Mouse (Mus musculus) kidney, postnatal 4 days (tissue): Measurements from ENCODE around the gene 3100002H09Rik.

Source experiments
- DNase-seq, 2 experiments: peaks; one replicate each; pipeline ENCODE4 v3.0.0; 2021; ENCODE audit warnings: mixed read lengths in 2 of 2

Gene 3100002H09Rik

DNA sequence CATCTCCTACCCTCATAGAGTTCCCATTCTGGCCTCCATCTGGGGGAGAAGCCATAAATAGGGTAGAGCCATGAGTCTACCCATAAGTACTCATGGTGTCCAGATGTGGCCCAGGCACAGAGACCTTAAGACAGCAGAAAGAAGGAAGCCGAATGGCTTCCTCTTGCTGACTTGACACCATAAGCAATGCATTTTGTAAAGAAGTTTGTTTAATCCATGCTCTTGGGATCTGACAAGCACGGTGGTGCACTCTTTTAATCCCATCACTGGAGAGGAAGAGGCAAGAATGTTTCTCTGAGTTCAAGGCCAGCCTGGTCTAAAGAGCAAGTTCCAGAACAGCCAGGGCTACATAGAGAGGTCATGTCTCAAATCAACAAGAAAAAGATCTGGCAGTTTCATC is at the start of gene 3100002H09Rik:
Gene 3100002H09Rik, minus strand, starts transcription at position 101 of the 400 bp plus-strand sequence.
- DNase-seq = no peak

DNA sequence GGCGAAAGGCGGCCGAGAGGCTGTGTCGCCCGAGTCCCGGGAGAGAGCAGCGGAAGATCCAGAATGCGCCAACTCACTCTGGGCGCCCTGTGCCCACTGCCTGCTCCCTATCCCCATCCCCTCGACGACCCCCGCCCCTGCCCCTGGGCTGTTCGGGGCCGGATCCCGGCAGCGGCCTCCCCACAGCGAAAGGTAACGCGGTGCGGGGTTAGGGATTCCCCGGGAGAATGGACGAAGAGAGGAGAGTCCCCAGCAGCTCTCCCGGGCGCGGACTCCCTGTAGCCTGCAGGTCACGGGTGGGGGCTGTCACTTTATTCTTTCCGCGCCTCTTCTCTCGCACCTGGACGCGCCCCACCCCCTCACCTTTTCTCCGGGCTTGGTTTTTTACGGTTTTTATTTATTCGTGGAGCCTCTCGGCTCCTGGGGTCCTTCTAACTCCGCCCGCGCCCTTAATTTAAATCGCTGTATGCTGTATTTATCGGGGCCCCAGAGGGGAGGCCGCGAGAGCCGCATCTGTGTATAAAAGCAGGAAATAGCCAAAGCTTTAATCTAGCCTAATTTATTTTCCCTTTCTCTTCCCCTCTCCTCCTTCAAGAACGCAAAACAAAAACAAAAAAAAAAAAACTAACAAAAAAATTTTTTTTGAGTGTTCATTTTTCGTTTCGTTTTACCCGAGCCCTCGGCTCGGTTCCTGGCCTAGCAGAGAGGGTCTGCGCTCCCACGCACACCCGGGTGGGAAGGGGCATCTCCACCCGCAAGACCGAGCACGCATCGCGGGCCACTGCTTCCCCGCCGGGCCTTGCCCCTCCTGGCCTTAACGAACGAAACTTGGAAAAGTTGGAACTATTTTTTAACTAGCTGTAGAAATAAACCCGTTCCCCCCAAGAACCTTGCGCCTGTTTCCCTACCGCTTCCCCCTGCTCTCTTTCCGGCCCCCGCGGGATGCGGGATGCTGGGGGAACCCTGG is 48.9 kb upstream of the 3100002H09Rik start:
- DNase-seq = peak; percentile 36 to 43

- DNase-seq = peak; percentile 45 to 52
Observed at GRCm38 (mm10) chr4:124658412-124658851, 47.8 kb upstream of the 3100002H09Rik start.

DNA sequence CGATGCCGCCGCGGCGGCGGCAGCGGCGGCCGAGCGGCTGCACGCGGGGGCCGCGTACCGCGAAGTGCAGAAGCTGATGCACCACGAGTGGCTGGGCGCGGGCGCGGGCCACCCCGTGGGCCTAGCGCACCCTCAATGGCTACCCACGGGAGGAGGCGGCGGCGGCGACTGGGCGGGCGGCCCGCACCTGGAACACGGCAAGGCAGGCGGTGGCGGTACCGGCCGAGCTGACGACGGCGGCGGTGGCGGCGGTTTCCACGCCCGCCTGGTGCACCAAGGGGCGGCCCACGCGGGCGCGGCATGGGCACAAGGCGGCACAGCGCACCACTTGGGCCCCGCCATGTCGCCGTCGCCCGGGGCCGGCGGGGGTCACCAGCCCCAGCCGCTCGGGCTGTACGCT is 47.2 kb upstream of the 3100002H09Rik start:
- peak in 1 of 2 experiments; percentile 31 for DNase-seq

DNA sequence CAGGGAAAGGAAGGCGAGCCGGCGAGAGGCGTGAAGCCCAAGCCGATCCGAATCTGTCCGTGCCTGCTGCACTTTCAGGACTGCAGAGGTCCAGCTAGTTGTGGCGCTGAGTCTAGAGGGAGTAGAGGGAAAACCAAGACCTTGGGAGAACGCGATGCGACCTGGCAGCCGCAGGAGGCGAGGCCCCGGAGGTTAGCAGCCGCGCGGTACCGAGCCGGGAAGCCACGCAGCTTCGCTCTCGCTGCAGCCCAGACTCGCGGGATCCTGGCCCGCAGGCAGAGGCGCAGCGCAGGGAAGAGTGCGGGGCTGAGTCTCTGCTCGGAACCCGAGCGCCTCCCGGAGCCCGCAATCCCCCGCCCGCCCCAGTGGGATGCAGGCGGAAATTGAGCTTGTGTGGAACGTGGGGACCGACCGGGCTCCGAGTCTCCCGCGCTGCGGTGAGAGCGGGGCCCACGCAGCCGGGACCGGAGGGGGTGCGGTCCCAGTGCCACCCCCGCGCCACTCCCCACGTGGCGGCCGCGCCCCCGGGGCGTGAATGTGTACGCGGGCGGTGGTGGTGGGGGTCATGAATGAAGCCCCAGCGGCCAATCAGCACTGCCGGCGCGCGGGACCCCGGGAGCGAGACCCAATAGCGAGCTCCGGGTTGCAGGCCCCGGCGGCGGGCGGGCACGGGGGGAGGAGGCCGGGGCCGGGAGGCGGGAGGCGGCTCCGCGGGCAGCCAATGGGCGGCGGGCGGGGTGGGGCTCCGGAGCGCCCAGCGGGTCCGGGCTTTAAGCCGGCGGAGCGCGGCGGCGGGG is 46.4 kb upstream of the 3100002H09Rik start:
- peak; percentile 85 to 89 for DNase-seq

DNA sequence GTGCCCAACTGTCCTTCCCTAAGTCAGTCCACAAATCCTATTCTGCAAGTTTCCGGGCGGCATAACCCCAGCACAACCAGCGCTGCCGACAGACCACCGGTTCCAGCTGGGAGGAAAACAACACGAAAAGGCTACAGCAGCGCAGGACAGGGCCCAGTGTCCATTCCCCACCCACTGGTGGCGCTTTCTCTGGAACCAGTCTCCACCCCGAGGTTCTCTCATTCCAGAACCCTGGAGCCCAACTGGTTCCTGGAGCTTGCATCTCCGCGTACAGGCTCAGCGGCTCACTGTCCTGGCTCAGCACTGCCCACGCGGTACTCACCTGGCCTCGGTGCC is 45.9 kb upstream of the 3100002H09Rik start, which contains the start of gene Pou3f1:
Gene Pou3f1, plus strand, starts transcription at position 290 of the 336 bp plus-strand sequence.
- no peak for DNase-seq

GRCm38 (mm10) chr4:124652886-124653285 is 42.3 kb upstream of the 3100002H09Rik start:
- peak; percentile 68 to 78 for DNase-seq

DNA sequence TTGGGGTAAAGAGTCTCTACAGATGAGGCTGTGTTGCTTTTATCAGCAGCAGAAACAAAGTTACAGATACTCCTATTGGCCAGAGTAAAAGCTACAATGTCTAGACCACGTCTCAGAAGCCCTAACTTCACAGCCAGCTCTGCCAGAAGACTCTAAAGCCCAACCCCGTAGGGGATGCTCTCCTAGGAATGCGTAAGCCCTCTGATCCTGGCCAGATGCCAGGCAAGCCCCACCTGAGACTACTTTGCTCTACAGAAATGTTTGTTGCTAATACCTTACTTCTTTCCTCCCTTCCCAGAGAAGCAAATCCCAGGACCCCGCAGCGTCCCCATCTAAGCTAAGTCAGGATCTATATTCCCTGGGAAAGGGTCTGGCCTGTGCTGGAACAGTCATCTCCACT is 37.3 kb upstream of the 3100002H09Rik start:
- DNase-seq = no peak

GRCm38 (mm10) chr4:124646591-124646990 is 36.0 kb upstream of the 3100002H09Rik start:
- DNase-seq = peak; percentile 26 to 47

GRCm38 (mm10) chr4:124644974-124645433 is 34.4 kb upstream of the 3100002H09Rik start:
- no peak for DNase-seq

DNA sequence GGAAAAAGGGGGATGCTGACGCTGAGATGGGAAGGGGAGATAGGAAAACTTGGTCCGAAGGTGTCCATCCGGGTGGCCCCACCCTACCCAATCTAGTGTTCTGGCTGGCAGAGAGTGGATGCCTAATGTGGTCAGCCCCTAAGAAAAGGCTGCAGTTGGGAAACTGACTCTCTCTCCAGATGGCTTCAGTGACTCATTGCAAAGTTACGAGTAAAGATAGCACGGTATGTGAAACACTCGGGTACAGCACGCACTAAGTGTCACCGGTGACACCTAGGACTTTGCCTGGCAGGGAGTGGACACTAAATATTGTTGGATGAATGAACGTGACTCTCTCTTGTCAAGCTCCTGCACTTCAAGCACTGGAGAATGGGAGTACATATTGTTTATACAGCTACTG is 33.3 kb upstream of the 3100002H09Rik start:
- no peak for DNase-seq

GRCm38 (mm10) chr4:124639715-124640114 is 29.1 kb upstream of the 3100002H09Rik start:
- no peak for DNase-seq

GRCm38 (mm10) chr4:124633281-124633680 is 22.7 kb upstream of the 3100002H09Rik start:
- peak; percentile 87 to 89 for DNase-seq

DNA sequence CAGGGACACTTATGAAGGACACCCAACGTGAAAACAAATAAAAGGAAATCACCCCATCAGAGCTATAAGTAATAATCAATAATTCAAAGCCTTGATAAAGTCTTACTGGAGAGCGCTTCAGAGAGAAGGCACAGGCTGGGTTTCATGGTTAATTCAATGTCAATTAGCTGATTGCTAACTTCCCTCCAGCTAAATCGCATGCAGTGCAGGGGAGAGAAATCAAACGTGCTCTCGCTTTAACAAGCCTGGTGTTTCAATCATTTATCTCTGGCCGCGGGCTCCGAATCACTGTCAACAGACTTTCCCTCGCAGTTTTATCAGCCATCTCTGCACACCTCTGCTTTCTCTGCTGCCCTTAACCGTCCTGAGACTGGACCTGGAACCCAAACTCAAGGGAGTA is 22.3 kb upstream of the 3100002H09Rik start:
- no peak for DNase-seq

- no peak for DNase-seq
Observed at GRCm38 (mm10) chr4:124631456-124631855, 20.9 kb upstream of the 3100002H09Rik start.

DNA sequence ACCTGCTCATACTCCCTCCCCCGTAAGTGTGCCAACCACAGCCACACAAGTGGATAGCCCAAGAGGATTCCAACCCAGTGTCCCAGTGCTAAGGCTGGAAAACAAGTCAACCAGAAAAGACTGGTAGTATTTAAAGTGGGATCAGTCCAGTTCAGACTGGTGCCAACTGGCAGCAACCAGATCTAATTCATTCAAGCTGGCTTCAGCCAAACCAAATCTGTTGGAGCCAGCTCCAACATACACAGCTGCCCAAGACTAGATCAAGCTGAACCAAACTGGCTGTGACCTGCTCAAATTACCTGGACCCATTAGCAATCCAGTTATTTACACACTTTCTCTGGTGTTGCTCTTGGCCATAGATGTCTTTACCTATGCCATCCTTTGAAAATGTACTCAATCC is 16.2 kb upstream of the 3100002H09Rik start:
- no peak for DNase-seq

- DNase-seq = peak; percentile 11 to 29
Observed at GRCm38 (mm10) chr4:124624111-124624581, 13.5 kb upstream of the 3100002H09Rik start.

DNA sequence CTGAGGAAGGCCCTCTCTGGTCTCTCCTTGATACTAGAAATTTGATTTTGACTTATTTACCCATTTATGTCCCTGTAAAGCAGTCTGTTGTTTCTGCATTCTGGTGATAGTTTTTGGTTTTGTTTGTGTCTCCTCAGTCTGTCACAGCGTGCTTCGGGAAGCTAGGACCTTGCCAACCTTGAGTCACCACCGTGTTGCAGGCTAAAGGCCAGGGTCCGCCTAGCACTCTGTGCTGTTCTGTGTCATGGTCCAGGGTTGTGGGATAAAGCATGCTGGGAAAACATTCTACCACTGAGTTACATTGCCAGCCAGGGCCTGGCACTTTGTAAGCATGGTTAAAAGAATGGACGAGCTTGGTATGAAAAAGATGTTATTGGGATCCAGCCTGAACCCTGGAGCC is 12.0 kb upstream of the 3100002H09Rik start:
- DNase-seq = no peak

DNA sequence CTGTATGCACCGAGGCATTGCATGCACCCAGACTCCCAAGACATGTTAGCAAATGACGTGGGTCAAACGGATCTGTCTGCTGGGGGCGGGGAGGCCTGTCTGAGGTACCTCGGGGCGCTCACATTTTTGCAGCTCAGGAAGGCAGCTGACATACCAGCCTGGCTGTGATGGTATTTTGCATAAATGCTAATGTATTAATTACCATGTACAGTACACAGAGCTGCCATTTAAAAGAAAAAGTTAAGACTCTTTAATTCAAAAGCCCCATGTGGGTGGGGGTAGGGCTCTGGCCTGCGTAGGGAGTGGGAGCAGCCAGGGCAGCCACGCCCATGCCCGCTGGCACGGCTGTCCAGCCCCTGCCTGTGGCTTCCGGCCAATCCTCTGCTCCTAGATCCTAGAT is 10.8 kb upstream of the 3100002H09Rik start:
- no peak for DNase-seq

DNA sequence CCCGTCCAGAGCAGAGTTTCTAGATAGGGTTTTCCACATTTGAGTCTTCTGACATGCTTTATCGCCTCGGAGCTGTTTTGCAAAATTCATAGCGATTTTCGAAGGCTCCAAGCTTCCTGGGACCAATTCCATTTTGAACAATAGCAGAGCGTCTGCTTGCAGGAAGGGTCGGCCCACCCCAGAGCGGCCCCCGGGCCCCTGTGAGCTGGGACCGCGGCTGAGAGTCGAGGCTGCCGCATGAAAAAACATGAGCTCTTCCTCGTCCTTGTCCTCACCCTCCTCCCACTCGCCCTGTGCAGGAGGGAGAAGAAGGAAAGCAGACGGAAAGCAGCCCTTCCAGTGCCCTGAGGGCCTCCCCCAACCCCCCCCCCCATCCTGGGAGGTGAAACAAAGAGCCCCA is 8.0 kb upstream of the 3100002H09Rik start:
- DNase-seq = no peak

GRCm38 (mm10) chr4:124616636-124617035 is 6.0 kb upstream of the 3100002H09Rik start:
- DNase-seq = no peak

DNA sequence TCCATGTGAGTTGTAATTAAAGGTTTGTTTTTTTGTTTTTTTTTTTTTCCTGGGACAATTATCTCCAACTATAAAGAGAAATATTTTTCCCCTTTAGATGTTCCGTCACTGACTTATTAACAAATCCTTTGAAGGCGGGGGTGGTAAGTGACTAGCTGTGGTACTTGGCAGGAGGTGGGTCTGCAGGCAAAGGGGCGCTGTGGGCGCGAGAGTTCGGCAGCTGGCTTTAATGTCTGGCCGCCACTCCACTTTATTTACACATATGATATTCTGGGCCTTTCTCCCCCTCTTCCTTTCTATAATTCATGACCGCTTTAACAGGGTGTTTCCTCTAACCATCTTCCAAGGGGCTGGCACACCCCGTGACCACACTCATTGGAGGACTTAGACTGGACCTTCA is 5.4 kb upstream of the 3100002H09Rik start:
- no peak for DNase-seq

- DNase-seq = no peak
Observed at GRCm38 (mm10) chr4:124615406-124615960, 4.9 kb upstream of the 3100002H09Rik start.
